In genomic region chr9:41048216-41048615, GRCm38 (mm10) we compare ENCODE assay signal across 17 mouse cellular contexts. TPM values are rescaled to one million over a fixed set of nuclear protein-coding genes. Genes with fewer than 3 reads are reported as not detected.
"Had no signal": no experiment of that assay in that cellular context is flagged by ENCODE, and none has a peak within 500 bp of the region (broad histone marks: within the 10 kb centered on the region; RNA-seq: fewer than 3 reads in every experiment).

No protein-coding gene starts in this region.

- H3K4me2 ChIP-seq: limb, embryonic 15.5 days; liver, embryonic 12.5 days; lung, embryonic 14.5 days; midbrain, embryonic 13.5 days; neural tube, embryonic 12.5 days had no signal

- DNase-seq: kidney, adult 18-20 months; kidney, postnatal 14 days; lung, embryonic 14.5 days; lung, postnatal 10 days; retina, postnatal 1 day; right cerebral cortex, postnatal 4 days; spleen, adult 18-20 months; thymus, adult 18-20 months had no signal

- H3K4me3 ChIP-seq: left cerebral cortex, adult 2 months; limb, embryonic 15.5 days; liver, embryonic 12.5 days; midbrain, embryonic 13.5 days; myocyte; neural tube, embryonic 12.5 days had no signal

- H3K9me3 ChIP-seq: limb, embryonic 15.5 days; liver, embryonic 12.5 days; midbrain, embryonic 13.5 days; neural tube, embryonic 12.5 days had no signal

- H3K36me3 ChIP-seq: limb, embryonic 15.5 days; midbrain, embryonic 13.5 days had no signal

- H3K9ac ChIP-seq: limb, embryonic 15.5 days; liver, embryonic 12.5 days; lung, embryonic 14.5 days; midbrain, embryonic 13.5 days; neural tube, embryonic 12.5 days had no signal

- ATAC-seq: midbrain, embryonic 13.5 days had no signal

- H3K27me3 ChIP-seq: limb, embryonic 15.5 days; liver, embryonic 12.5 days; midbrain, embryonic 13.5 days; neural tube, embryonic 12.5 days had no signal

- H3K4me1 ChIP-seq: limb, embryonic 15.5 days had no signal

- H3K27ac ChIP-seq: left cerebral cortex, adult 2 months; limb, embryonic 15.5 days; liver, embryonic 12.5 days; midbrain, embryonic 13.5 days; neural tube, embryonic 12.5 days had no signal

RNA-seq across cellular contexts. Expression of gene Crtam, which starts 43.8 kb away (rescaled TPM):
- total RNA-seq: layer of hippocampus, adult 8-10 months; layer of hippocampus, postnatal 14 days had no signal
- polyA plus RNA-seq: neural tube, embryonic 12.5 days; stomach, embryonic 14.5 days had no signal
